Mouse (Mus musculus): ENCODE results near the gene Mtus2. TPM values are rescaled to one million over a fixed set of nuclear protein-coding genes. Genes with fewer than 3 reads are reported as not detected.

Gene Mtus2
- polyA plus RNA-seq, 1 experiment from 2014 or later: 15.8 TPM

DNA sequence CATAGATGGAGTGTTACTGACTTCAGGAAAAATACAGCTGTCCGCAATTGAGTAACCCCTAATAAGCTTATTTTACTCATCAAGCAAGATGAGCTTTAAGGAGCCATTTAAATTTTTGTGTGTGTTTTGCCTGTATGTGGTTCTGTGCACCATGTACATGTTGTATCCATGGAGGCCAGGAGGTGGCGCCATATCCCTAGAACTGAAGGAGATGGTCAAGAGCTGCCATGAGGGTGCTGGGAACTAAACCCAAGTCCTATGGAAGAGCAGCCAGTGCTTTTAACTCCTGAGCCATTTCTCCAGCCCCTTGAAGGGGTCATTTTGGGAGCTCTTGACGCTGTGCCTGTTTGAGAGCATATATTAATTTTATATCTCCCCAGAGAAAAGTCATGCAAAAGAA, 122.6 kb downstream of the Mtus2 start:
- no peak overlapping the region for H3K27ac ChIP-seq (ENCODE audit: low read depth, low read length)
- H3K9me3 ChIP-seq (ENCODE audit: control insufficient read depth): peaks cover 7% of the 10 kb centered on the region; the same call in 1 of the 2 replicates
- H3K4me1 ChIP-seq (replicated peaks; ENCODE audit: control insufficient read depth, insufficient read depth, low read length): no peaks in the 10 kb centered on the region
- WGBS: 86% methylated on average over 3 of the region's 3 CpGs
- TF ChIP-seq CTCF (IDR thresholded peaks at IDR 0.05; ENCODE audit: low read depth): peak; percentile 29; the same call in 1 of the 2 replicates
- no peaks in the 10 kb centered on the region for H3K36me3 ChIP-seq (ENCODE audit: control insufficient read depth, insufficient read depth)
- H3K4me2 ChIP-seq (replicated peaks; ENCODE audit: low read depth): no peak overlapping the region
- H3K4me3 ChIP-seq (ENCODE audit: low read depth, low read length): no peak overlapping the region
- no peaks in the 10 kb centered on the region for H3K27me3 ChIP-seq (replicated peaks; ENCODE audit: control insufficient read depth, insufficient read depth, low read length)
- no peak overlapping the region for H3K9ac ChIP-seq (ENCODE audit: low read depth, low read length)
- ATAC-seq: no peak

DNA sequence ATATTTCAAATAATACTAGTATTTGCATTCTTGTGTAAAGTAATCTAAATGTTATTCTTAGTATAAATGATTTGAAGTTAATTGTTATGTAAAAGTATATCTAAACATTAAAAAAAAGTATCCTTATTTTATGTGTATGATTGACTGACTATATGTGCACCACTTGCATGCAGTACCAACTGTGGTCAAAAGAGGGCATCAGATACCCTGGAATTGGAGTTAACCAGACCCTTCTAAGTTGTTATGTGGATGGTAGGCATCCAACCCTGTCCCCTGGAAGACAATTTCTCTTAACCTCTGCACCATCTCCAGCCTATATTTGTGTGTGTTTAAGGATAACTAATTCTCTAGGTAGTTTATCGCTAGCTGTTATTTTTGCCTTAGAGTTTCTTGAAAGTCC, 126.4 kb downstream of the Mtus2 start:
- H3K4me1 ChIP-seq (replicated peaks; ENCODE audit: control insufficient read depth, insufficient read depth, low read length): no peaks in the 10 kb centered on the region
- ATAC-seq: no peak
- no peak overlapping the region for H3K27ac ChIP-seq (ENCODE audit: low read depth, low read length)
- peaks cover 7% of the 10 kb centered on the region; the same call in 1 of the 2 replicates for H3K9me3 ChIP-seq (ENCODE audit: control insufficient read depth)
- H3K27me3 ChIP-seq (replicated peaks; ENCODE audit: control insufficient read depth, insufficient read depth, low read length): no peaks in the 10 kb centered on the region
- no peak overlapping the region for H3K9ac ChIP-seq (ENCODE audit: low read depth, low read length)
- H3K4me2 ChIP-seq (replicated peaks; ENCODE audit: low read depth): no peak overlapping the region
- no peaks in the 10 kb centered on the region for H3K36me3 ChIP-seq (ENCODE audit: control insufficient read depth, insufficient read depth)
- TF ChIP-seq CTCF (IDR thresholded peaks at IDR 0.05; ENCODE audit: low read depth): peak; percentile 32
- H3K4me3 ChIP-seq (ENCODE audit: low read depth, low read length): no peak overlapping the region
- WGBS: 95% methylated on average over 1 of the region's 1 CpGs

DNA sequence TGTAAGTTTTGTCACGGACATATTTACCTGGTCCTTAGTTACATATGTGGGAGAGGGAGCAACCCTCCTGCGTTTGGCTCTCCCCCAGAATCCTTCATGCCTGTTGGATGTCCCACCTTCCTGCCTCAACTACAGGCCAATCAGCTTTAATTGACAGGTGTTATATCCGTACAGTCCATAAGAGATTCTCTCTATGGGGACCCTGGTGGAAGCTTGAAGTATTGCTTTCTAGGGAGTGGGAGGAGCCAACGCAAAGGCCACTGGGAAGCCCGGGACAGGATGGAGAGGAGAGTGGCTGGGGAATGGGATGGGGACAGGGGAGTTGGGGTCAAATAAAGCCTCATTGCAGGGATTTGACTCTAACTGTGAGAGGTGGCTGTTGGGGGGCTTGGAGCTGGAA, 127.6 kb downstream of the Mtus2 start:
- no peak overlapping the region for H3K4me2 ChIP-seq (replicated peaks; ENCODE audit: low read depth)
- 88% methylated on average over 5 of the region's 5 CpGs for WGBS
- no peak for ATAC-seq
- H3K9me3 ChIP-seq (ENCODE audit: control insufficient read depth): peaks cover 3% of the 10 kb centered on the region; the same call in 1 of the 2 replicates
- H3K27me3 ChIP-seq (replicated peaks; ENCODE audit: control insufficient read depth, insufficient read depth, low read length): no peaks in the 10 kb centered on the region
- H3K9ac ChIP-seq (ENCODE audit: low read depth, low read length): no peak overlapping the region
- no peaks in the 10 kb centered on the region for H3K4me1 ChIP-seq (replicated peaks; ENCODE audit: control insufficient read depth, insufficient read depth, low read length)
- TF ChIP-seq CTCF (IDR thresholded peaks at IDR 0.05; ENCODE audit: low read depth): no peak
- H3K27ac ChIP-seq (ENCODE audit: low read depth, low read length): no peak overlapping the region
- H3K36me3 ChIP-seq (ENCODE audit: control insufficient read depth, insufficient read depth): no peaks in the 10 kb centered on the region
- H3K4me3 ChIP-seq (ENCODE audit: low read depth, low read length): no peak overlapping the region

DNA sequence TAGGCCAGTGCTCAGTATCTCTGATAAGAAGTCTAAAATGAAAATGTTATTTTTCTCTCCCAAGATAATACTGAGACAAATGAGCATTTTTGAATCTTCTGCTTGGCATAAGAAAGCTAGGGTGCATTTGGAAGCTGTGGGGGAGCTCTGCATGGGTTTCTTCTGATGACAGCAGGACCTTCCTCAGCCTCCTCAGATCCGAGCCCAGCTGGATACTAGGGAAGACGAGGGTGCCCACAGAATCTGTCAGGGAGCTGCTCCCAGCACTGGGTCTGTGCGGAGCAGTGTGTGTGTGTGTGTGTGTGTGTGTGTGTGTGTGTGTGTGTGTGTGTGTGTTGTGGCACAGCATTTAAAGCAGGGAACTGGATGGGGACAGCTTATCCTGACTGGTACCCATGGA, 130.7 kb downstream of the Mtus2 start:
- TF ChIP-seq CTCF (IDR thresholded peaks at IDR 0.05; ENCODE audit: low read depth): no peak
- H3K27ac ChIP-seq (ENCODE audit: low read depth, low read length): no peak overlapping the region
- H3K4me2 ChIP-seq (replicated peaks; ENCODE audit: low read depth): no peak overlapping the region
- H3K9me3 ChIP-seq (ENCODE audit: control insufficient read depth): no peaks in the 10 kb centered on the region
- no peak overlapping the region for H3K9ac ChIP-seq (ENCODE audit: low read depth, low read length)
- WGBS: 72% methylated on average over 3 of the region's 3 CpGs
- no peaks in the 10 kb centered on the region for H3K4me1 ChIP-seq (replicated peaks; ENCODE audit: control insufficient read depth, insufficient read depth, low read length)
- H3K27me3 ChIP-seq (replicated peaks; ENCODE audit: control insufficient read depth, insufficient read depth, low read length): no peaks in the 10 kb centered on the region
- H3K36me3 ChIP-seq (ENCODE audit: control insufficient read depth, insufficient read depth): no peaks in the 10 kb centered on the region
- H3K4me3 ChIP-seq (ENCODE audit: low read depth, low read length): no peak overlapping the region
- no peak for ATAC-seq

DNA sequence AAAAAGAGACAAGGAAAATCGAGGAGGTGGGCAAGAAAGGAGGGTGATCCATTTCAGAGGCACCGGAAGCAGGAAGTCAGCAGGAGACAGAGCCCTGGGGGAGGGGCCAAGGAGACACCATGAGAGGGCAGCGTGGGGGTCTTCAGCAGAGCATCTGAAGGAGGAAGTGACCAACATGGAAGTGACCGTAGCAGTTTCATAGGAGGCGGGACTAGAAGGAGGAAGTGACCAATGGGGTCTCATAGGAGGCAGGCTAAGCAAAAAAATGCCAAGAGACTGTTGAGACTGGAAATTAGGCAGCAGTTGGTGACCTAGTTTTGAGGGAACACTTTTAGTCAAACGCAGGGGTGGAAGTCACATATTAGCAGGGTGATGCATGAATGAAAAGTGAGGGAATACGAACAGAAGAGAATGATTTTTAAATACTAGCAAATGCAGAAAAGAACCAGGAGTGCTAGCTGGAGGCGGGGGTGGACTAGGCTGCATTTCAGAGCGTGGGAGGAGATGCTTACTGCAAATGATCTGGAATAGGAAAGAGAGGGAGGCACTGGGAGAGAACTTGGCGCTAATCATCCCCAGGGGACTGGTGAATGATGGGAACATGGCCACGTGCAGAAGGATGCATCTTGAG, 133.2 kb downstream of the Mtus2 start:
- Histone ChIP-seq H3K4me3 (ENCODE audit: low read depth, low read length) (no peak overlapping the region), H3K36me3 (ENCODE audit: control insufficient read depth, insufficient read depth) (no peaks in the 10 kb centered on the region), H3K27me3 (replicated peaks; ENCODE audit: control insufficient read depth, insufficient read depth, low read length) (no peaks in the 10 kb centered on the region), H3K4me1 (replicated peaks; ENCODE audit: control insufficient read depth, insufficient read depth, low read length) (no peaks in the 10 kb centered on the region), H3K27ac (ENCODE audit: low read depth, low read length) (no peak overlapping the region), H3K9ac (ENCODE audit: low read depth, low read length) (no peak overlapping the region), H3K4me2 (replicated peaks; ENCODE audit: low read depth) (no peak overlapping the region), H3K9me3 (ENCODE audit: control insufficient read depth) (no peaks in the 10 kb centered on the region)
- 74% methylated on average over 11 of the region's 11 CpGs for WGBS
- ATAC-seq: no peak
- no peak for TF ChIP-seq CTCF (IDR thresholded peaks at IDR 0.05; ENCODE audit: low read depth)

DNA sequence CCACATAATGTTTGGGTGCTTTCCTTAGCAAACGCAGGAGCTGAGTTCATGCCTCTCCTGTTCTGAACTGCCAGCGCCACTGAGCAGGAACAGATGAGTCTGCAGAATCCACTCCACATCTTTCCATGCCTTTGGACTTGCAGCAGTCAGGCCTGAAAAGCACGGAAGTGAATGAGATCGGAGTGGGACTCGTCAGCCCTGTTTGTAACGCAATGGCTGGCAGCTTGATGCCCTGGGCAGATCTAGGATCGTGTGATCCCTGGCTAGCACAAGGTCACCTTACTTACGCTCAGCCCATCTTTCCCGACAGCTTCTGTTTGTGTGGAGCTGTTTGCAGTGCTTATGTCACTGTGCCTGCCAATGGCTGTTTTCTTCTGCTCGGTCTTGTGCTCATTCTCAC, 137.5 kb downstream of the Mtus2 start:
- Histone ChIP-seq H3K36me3 (ENCODE audit: control insufficient read depth, insufficient read depth) (no peaks in the 10 kb centered on the region; the same call in 1 of the 2 replicates), H3K9me3 (ENCODE audit: control insufficient read depth) (no peaks in the 10 kb centered on the region), H3K27me3 (replicated peaks; ENCODE audit: control insufficient read depth, insufficient read depth, low read length) (no peaks in the 10 kb centered on the region), H3K27ac (ENCODE audit: low read depth, low read length) (no peak overlapping the region), H3K4me2 (replicated peaks; ENCODE audit: low read depth) (no peak overlapping the region), H3K4me1 (replicated peaks; ENCODE audit: control insufficient read depth, insufficient read depth, low read length) (no peaks in the 10 kb centered on the region), H3K4me3 (ENCODE audit: low read depth, low read length) (no peak overlapping the region), H3K9ac (ENCODE audit: low read depth, low read length) (no peak overlapping the region)
- TF ChIP-seq CTCF (IDR thresholded peaks at IDR 0.05; ENCODE audit: low read depth): no peak
- 44% methylated on average over 10 of the region's 10 CpGs for WGBS
- no peak for ATAC-seq

Measured in intestine, postnatal 0 days (tissue).